In the genomic region with DNA sequence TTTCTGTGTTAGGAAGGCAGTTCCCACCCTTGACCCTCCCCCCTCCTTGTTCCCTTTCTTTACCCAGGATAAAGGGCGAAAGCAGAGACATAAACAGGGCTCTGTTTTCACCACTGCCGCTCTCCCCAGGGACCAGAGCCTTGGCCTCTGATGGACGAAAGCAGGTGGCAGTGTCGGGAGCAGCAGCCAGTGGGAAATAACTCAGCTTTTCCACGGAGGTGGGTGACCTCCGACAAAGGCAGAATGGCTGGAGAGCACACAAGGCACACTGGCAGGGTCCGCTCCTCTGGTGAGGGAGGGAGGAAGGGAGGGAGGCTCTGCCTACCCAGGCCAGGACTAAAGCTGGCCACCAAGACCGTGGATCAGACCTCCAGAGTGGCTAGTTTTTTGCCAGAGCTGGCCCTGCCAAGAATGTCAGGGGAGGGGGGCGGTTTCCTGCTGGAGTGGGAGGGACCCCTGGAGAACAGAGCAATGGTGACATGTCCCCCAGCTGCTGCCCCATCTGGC, we compare ENCODE assay signal across 10 mouse cellular contexts.
A peak's percentile ranks its signal among the peaks of the same experiment; 100 is the strongest.
DNase-seq lines count a peak whose midpoint lies in the region; ATAC-seq lines count a peak whose summit lies in the region.
"Had no signal": no experiment of that assay in that cellular context is flagged by ENCODE, and none has a peak within 500 bp of the region (broad histone marks: within the 10 kb centered on the region; RNA-seq: fewer than 3 reads in every experiment).

No protein-coding gene starts in this region.

- no peaks in the 10 kb centered on the region for H3K9me3 ChIP-seq in limb, embryonic 15.5 days

- H3K27me3 ChIP-seq in limb, embryonic 15.5 days = peaks cover 52% of the 10 kb centered on the region

- H3K27ac ChIP-seq in limb, embryonic 15.5 days = no peak overlapping the region

- no peaks in the 10 kb centered on the region for H3K36me3 ChIP-seq in limb, embryonic 15.5 days

- H3K9ac ChIP-seq in limb, embryonic 15.5 days = no peak overlapping the region

- H3K4me2 ChIP-seq in limb, embryonic 15.5 days = no peak overlapping the region

- peak; percentile 52; the same call in 1 of the 2 replicates for ATAC-seq in limb, embryonic 15.5 days (ENCODE audit: insufficient number of reproducible peaks, low FRiP score, low TSS enrichment, low read depth)
- ATAC-seq in frontal cortex, adult (ENCODE audit: low TSS enrichment) = no peak

- H3K4me3 ChIP-seq in limb, embryonic 15.5 days = no peak overlapping the region

- WGBS in limb, embryonic 15.5 days = 11% methylated on average over 9 of the region's 9 CpGs

- peak; percentile 40 for DNase-seq in retina, postnatal 1 day
- DNase-seq in retina, embryonic 14.5 days (ENCODE audit: low spot score) = no peak
- DNase-seq in gastrocnemius, adult 18-20 months (ENCODE audit: low spot score) = peak; percentile 19
- DNase-seq in yolk sac, embryonic 10.5 days (ENCODE audit: low spot score) = no peak
- DNase-seq in ovary, postnatal 36 days (ENCODE audit: low spot score) = no peak
- DNase-seq: cerebellum, postnatal 36 days; layer of hippocampus, adult 9-11 months; lung, adult 2 months had no signal

- no peaks in the 10 kb centered on the region for H3K4me1 ChIP-seq in limb, embryonic 15.5 days

Comparison
In these comparisons a context has a peak if more than half of its experiments do, and no peak if none do; other contexts are left out.
1. DNase-seq: peak in retina, postnatal 1 day (single experiment) and gastrocnemius, adult 18-20 months (single experiment); none in retina, embryonic 14.5 days (single experiment), yolk sac, embryonic 10.5 days (single experiment) and ovary, postnatal 36 days (single experiment).